Mouse (Mus musculus) liver, postnatal 0 days (tissue): ENCODE data around the gene Ect2.

Experiments used
- CTCF ChIP-seq: sonication (generic); IDR thresholded peaks from 2 replicates; pipeline ENCODE4 v1.5.1; 2016; ENCODE audit warnings: antibody characterized with exemption, low read depth
- EP300 ChIP-seq: IDR thresholded peaks from 2 replicates; pipeline ENCODE4 v1.6.1; 2016; ENCODE audit warnings: antibody characterized with exemption, low read depth, mild to moderate bottlenecking

DNA sequence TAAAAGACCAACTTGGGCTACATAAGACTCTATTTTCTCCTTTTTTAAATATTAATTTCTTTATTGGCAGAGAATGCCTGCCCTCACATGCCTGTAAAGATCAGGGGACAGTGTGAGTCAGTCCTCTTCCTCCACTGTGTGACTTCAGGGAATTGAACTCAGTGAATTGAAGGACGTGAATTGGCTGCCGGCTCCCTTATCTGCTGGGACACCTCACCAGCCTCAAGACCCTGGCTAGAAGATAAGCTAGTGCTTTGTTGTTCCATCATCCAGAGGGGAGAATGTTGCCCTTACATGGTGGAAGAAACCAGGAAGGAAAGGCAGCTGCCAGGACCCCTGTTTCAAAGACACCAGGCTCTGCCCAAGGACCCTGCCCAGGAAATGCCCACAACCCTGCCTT lies 79.8 kb downstream of the Ect2 start:
- no peak for TF ChIP-seq CTCF
- no peak for TF ChIP-seq EP300
